Mouse (Mus musculus) heart, adult 8-10 months (tissue): ENCODE measurements around the gene Cel. TPM values are rescaled to one million over a fixed set of nuclear protein-coding genes. Genes with fewer than 3 reads are reported as not detected.
"Not testable (repeated sequence)": the region's sequence is repeated elsewhere in the genome, so short reads cannot be mapped to it uniquely, and the experiment has no call there.

ENCODE experiments used
- DNase-seq: peaks from one replicate; pipeline ENCODE4 v3.0.0; 2022; ENCODE audit warnings: low spot score
- microRNA-seq: library from miRNA; unstranded; fragments of <30 nt; microRNA quantifications from one replicate; pipeline ENCODE4 v1.2.0, GENCODE M21; 2022
- total RNA-seq, 4 experiments: library from RNA; stranded (reverse); gene quantifications; 2 replicates each; pipeline ENCODE4 v1.2.4; 2022

Cel gene
- total RNA-seq, 4 experiments from 2014 or later, result not detected

GRCm38 (mm10) chr2:28521571-28522151 lies 41.5 kb downstream of the Cel start:
- DNase-seq, result no peak

GRCm38 (mm10) chr2:28520581-28520980 lies 42.6 kb downstream of the Cel start:
- no peak for DNase-seq

- no peak for DNase-seq
Measured at GRCm38 (mm10) chr2:28518231-28518630, 45.0 kb downstream of the Cel start.

GRCm38 (mm10) chr2:28517206-28517909 lies 45.8 kb downstream of the Cel start:
- peak; percentile 82 for DNase-seq

DNA sequence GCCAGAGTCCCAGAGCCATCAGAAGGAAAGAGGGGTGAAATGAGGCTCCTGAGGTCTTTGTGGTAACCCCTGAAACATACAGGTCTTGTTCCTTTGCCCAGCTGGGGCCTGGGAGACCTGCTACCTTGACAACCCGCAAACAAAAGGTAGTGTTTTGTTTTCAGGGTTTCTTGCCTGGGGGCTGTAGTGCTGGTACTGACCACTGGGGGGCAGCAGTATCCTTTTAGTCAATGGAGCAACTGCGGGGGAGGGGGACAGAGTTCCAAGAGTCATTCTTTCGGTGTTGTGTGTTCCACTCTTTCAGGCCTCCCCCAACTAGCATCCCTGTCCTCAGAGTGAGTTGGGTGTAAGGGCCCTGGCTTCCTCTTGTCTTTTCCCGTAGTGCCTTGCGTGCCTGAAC lies 48.7 kb downstream of the Cel start:
- peak; percentile 80 for DNase-seq

DNA sequence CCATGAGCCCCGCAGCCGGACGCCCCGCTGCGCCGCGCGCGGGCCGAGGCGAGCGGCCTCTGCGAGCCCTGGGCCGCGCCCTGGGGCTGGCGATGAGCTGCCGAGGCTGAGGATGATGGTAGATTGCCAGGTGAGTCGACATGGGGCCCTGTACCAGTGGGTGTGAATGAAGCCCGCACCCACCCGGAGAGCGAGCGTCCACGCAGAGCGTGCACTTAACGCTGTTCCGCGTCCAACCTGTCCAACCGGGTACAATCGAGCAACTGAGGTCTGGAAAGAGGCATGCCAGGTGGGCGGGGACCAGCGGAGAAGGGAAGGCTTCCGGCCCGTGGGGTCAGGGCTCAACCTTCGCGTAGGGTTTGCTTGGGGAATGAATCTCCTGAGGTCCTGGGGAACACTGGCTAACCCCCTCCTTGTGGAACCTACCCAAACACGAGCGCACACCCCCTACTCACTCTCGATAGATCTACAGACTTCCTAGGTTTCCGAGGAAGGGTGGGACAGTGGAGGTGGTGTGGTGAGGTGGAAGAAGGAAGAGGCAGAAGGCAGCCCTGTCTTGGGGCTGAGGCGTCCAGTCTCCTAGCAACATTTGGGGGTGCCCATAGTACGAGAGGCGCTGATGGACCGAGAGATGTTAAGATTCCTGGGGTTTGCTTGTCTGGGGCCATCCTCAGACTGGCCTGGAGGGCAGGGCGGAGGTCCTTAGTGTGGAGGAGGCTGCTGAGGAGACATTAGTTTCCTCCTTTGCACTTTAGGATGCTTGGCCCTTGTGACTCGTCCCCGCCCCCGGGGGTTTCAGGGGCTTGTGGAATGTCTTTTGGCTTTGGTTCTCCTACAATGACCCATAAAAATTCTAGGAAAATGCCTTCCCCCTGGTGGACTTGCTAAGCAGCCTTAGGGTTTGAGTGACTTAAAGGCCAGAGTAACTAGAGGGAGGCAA lies 49.5 kb downstream of the Cel start:
- no peak for DNase-seq

DNA sequence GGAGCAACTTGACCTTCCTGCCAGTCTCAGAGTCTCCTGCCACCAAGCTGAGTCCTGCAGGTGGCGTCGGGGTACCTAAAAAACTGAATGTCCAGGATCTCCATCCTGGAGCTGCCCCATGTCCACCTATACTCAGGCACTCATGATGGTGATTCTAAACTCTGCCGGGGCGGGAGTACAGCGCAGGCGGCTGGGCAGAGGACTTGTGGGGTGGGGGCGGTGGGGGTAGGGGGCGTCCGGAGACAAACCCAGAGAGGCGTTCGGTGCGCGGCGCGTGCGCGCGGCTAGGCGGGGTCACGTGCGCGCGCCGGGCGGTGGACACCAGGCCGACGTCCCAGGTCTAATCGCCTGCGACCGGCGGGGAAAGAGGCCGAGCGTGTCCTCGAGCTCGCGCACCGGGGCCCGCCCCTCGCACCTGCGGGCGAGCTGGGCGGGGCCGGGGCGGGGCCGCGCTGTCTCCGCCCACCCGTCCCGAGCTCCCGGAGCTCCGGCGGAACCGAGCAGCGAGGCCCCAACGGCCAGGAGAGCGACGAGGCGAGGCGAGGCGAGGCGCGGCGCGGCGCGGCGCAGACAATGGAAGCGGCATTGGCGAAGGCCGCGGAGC lies 50.3 kb downstream of the Cel start, which contains the start of gene Ralgds:
Gene Ralgds, plus strand, starts transcription at position 328 of the 604 bp plus-strand sequence.
- DNase-seq, result no peak

DNA sequence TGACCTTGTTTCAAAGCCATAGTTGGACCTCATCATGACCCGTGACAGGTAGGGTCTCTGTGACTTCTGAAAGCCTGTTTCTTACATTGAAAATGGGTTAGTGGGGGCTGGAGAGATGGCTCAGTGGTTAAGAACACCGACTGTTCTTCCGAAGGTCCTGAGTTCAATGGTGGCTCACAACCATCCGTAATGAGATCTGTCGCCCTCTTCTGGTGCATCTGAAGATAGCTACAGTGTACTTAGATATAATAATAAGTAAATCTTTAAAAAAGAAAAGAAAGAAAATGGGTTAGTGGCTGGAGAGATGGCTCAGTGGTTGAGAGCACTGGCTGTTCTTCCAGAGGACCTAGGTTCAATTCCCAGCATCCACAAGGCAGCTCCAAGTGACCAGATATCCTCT lies 51.6 kb downstream of the Cel start:
- not testable (repeated sequence) for DNase-seq

DNA sequence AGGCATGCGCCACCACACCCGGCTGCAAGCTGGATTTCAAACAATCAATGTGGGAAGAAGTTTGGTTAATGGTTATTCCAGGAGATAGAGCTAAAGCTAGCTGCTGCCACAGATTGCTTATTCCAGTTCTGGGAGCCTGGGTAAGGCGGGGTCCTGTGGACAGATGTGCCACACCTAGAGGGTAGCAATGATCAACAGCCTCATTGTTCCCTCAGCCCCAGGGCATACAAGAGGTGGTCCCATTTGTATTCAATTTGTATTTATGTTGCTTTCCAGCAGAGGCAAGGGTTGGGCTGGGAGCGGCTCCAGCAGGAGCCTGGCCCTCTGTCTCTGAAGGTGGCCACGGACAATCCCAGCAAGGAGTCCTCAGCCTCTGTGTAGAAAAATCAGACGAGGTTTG lies 56.9 kb downstream of the Cel start:
- DNase-seq, result no peak

- no peak for DNase-seq
Measured at GRCm38 (mm10) chr2:28505795-28506194, 57.4 kb downstream of the Cel start, which contains the start of gene Gm10134. Gene Gm10134, plus strand, starts transcription at chr2:28506095.

Small RNAs within 50 kb of the gene (microRNA-seq; reads per million reads assigned to microRNA genes)
- gene Gm22824, result not detected

Other genes with a start within 250 kb of the Cel start
- gene Ppp1r26, start 116.6 kb downstream of the Cel start, total RNA-seq, result 1 to 10 TPM; 3.4 to 6.9 (median 3.9) TPM
- under 1 TPM in 1 of 4 experiments, not detected in 3; 0.43 TPM for gene 1700007K13Rik, start 97.1 kb downstream of the Cel start, total RNA-seq
- 10 to 100 TPM; 39.1 to 46.8 (median 42.0) TPM for gene Mrps2, start 95.3 kb downstream of the Cel start, total RNA-seq
- gene Gbgt1, start 66.5 kb downstream of the Cel start, total RNA-seq, result 1 to 10 TPM; 1.2 to 2.4 (median 2.1) TPM
- gene Gm10134, start 57.3 kb downstream of the Cel start, total RNA-seq, result 1 to 10 TPM in 2 of 4 experiments, not detected in 2; 1.4 TPM
- 10 to 100 TPM in 2 of 4 experiments, 1 to 10 TPM in 2; 8.5 to 13.9 (median 9.8) TPM for gene Ralgds, start 50.3 kb downstream of the Cel start, total RNA-seq
- gene Gtf3c5, start 20.3 kb upstream of the Cel start, total RNA-seq, result 10 to 100 TPM in 3 of 4 experiments, 1 to 10 TPM in 1; 9.9 to 13.2 (median 10.6) TPM
- gene Gfi1b, start 58.6 kb upstream of the Cel start, total RNA-seq, result under 1 TPM in 1 of 4 experiments, not detected in 3; 0.78 TPM
- 10 to 100 TPM; 23.7 to 31.3 (median 28.8) TPM for gene Tsc1, start 77.8 kb upstream of the Cel start, total RNA-seq
- gene Spaca9, start 136.3 kb upstream of the Cel start, total RNA-seq, result not detected
- gene Ak8, start 136.8 kb upstream of the Cel start, total RNA-seq, result under 1 TPM in 1 of 4 experiments, not detected in 3; 0.26 TPM